Mouse (Mus musculus) embryo, embryonic 10 days (tissue): ENCODE measurements at regions not wholly inside any gene's neighbourhood (a gene's known extent, or its start where the extent isn't known, plus 50 kb on each side); places are given as distances from the start of the nearest gene placed in this dataset.

Experiments used
- DNase-seq: peaks from one replicate; pipeline ENCODE4 v3.0.0-alpha.2; 2015; ENCODE audit warnings: low spot score

- peak; percentile 17 for DNase-seq
Measured at GRCm38 (mm10) chr7:65772845-65773244, 81.9 kb downstream of the Tm2d3 start.

DNA sequence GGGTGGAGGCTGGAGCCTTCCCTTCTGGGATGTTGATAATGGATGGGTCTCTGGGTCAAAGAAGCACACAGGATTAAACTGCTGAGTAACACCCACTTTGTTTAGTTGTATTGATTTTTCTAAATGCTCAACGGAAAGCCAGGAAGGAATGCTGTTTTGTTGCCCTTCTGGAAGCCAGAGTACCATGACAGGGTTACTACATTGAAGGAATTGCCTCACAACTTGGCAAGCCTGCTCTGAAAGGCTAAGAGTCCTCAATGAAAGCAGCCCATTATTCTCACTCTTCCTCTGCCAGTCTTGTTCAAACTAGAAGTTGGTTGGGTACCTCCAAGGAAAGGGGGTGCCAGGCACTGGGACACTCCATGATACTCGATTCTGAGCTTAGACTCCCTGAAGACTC, 83.0 kb downstream of the Tm2d3 start:
- DNase-seq, result no peak

DNA sequence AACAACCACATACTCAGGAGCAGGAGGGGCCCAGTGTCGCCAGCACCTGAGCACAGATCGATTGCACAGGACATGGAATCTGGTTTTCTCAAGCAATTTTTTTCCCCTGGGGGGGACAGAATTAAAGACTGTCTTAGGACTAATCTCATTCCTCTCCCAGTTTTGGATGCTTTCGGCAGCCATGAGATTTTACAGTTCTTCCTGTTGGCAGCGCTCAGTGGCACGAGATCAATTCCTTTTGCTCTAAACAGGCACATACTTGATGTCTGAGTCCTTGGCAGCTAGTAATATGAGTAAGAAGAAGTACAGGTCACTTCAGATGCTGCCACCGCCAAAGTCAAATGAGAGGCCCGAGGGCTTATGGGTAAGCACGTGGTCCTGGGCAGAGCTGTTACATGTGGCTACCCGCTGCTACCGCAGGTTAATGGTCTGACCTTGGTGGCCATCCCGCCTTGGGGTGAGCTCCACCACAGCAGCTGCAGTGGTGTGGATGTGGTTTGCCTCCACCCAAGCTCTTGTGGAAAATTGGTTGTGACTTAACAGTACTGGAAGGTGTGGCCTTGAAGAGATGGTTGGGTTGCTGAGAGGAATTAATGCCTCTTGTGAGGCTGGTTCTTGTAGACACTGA, 83.5 kb downstream of the Tm2d3 start:
- no peak for DNase-seq

DNA sequence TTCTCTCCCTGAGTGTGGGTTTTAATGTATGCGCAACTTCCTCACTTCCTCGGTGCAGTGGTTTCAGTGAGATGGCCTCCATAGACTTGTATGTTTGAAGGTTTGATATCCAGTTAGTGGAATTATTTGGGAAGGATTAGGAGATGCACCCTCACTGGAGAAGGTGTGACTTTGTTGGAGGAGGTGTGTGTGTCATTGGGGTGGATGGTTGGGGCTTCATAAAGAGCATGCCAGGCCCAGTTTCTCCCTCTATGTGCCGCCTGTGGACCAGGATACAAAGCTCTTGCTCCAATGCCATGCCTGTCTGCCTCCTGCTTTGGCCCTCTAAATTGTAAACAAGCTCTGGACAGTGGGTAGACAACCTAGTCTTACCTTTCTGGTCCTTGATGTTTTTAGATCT, 84.0 kb downstream of the Tm2d3 start:
- DNase-seq, result no peak

GRCm38 (mm10) chr7:65779716-65780372, 81.7 kb upstream of the Pcsk6 start:
- no peak for DNase-seq

- DNase-seq, result no peak
Measured at GRCm38 (mm10) chr7:65780578-65781370, 80.8 kb upstream of the Pcsk6 start.

- no peak for DNase-seq
Measured at GRCm38 (mm10) chr7:65782024-65782423, 79.5 kb upstream of the Pcsk6 start.

DNA sequence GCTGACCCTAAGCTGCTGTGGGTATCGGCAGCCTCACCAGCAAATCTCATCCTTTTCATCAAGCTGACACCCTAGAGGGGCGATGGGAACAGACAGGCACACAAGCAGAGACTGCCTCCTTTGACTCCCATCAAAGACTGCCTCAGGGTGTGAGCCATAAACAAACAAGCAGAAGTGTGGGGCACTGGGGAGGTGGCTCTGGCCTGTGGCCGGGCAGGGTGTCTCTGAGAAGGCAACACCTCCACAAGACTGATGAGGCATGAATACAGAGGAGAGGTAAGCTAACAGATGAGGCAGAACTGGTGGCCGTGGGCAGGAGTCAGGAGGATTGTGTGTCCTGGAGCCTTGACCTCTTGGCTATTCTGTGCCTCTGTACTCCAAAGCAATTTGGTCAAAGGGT, 77.8 kb upstream of the Pcsk6 start:
- no peak for DNase-seq

DNA sequence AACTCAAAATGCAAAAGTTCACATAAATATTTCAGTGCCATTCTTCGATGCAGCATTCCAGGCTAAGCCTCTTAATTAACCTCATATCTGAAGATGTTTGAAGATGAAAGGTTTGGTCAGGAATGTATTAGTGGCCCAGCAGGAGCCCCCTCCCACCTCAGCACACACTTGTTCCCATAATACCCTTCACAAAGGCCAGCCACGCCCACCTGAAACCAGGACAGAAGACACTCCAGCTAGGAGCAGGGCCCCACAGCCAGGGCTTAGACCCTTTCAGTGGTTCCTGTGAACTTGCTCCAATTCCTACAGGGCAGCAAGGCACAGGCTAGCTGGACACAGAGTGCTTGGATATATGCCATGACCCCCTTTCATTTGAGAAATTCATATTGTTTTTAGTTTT, 74.6 kb upstream of the Pcsk6 start:
- peak; percentile 36 for DNase-seq

GRCm38 (mm10) chr7:65787849-65788248, 73.7 kb upstream of the Pcsk6 start:
- no peak for DNase-seq

DNA sequence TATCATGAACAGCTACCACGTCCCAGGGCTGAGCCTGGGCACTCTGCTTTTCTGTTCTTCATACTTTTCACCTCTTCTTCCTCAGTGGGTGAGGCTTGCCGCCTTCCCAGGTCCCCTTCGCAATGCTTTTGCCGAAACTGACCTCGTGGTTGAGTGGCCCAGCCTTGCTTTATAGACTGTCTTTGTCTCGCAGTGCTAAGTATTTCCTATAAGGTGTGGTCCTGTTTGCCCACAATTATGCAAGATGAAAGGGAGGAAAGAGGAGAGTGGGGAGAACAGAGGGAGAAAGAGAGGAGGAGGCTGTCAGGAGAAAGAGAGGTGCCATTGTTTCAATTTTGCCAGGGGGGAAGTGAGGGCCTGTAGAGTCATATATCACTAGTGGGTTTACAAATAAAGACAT, 71.3 kb upstream of the Pcsk6 start:
- DNase-seq, result no peak

DNA sequence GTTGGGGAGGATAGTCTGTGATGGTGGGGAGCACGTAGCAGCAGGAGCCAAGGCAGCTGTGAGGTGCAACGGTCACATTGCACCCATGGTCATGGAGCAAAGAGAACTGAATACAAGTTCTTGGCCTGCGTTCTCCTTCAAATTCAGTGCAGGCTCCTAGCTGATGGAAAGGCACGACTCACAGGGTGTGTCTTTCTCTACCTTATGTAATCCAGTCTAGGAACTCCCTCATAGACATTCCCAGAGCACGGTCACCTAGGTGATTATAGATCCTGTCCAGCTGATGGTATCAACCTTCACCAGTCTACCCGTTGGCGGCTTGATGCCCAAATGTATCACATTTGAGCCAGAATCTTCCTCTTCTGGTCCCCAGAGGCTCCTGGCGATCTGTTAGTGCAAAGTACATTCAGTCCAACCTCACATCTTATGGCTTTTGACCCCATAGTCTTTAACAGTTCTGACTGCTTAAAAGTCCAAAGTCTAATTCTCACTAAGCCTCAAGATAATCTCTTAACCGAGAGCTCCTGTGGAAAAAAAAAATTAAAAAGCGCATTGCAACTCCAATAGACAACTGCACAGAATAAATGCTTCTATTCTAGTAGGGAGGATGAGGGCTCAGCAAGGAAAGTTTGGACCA, 69.2 kb upstream of the Pcsk6 start:
- DNase-seq, result no peak

- DNase-seq, result no peak
Measured at GRCm38 (mm10) chr7:65802306-65802705, 59.2 kb upstream of the Pcsk6 start.

DNA sequence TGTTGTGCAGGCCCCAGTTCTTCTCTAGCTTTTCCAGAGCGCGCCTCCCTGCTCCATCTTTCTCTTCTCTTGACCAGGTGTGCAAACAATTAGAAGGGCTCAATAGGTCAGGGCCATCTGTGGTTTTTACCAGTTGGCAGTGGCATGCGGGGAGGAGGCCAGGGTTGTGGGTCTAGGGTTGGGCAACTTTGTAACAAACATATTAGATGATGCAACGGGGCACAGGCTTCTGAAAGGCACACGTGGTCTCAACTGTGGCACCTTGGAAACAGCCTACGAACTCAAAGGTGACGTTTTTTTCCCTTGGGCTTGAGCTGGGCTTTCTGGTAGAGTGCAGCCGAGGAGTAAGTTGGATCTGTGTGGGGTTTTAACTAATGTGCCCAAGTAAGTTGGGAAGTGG, 58.7 kb upstream of the Pcsk6 start:
- no peak for DNase-seq

GRCm38 (mm10) chr7:65803422-65804303, 57.9 kb upstream of the Pcsk6 start:
- DNase-seq, result no peak
